Mouse (Mus musculus): ENCODE measurements at regions not wholly inside any gene's neighbourhood (a gene's known extent, or its start where the extent isn't known, plus 50 kb on each side); places are given as distances from the start of the nearest gene placed in this dataset.

DNA sequence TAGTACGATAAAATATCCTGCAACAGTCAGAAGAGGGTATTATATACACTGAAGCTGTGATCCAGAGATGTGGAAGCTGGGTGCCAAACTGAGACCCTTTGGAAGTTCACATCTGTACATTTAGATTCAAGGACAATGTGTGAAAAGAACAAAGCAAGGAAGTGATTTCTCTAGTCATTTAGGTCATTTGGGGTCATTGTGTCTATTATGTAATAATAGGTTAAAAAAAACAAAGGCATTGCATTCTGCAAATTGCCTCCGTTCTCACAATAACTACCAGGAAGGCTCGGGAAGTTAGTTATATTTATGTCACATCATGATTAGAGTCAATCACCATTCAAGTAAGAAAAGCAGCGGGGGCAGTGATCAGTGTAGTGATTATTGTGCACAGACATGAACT, 563.3 kb downstream of the Trim52 start:
- TF ChIP-seq ZNF384 (IDR thresholded peaks at IDR 0.05; ENCODE audit: low read depth, low read length) (no peak), MAFK (IDR thresholded peaks at IDR 0.05; ENCODE audit: insufficient read depth, low read depth, low read length) (no peak), HCFC1 (IDR thresholded peaks at IDR 0.05; ENCODE audit: borderline replicate concordance, insufficient read depth, low read length) (no peak)

Measured in ES-E14 (cell line).